Mouse (Mus musculus): ENCODE measurements around the gene Stard9.

DNA sequence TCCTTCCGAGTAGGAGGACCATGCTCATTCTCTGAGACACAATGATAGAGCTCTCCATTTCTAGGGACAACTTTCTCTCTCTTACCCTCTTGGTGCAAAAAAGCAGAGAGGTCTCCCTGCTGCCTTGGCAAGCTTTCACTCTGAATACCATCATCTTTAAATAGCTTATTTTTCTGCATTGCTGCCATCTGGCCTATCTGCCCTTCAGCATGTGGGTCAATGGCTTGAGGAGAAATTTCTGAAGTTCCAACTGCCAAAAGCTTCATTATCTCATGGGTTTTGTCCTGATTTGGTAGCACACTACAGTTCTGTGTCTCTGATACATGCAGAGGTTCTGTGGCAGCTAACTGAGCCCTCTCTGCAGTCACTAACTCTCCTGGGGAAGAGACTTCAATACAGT, 116.6 kb downstream of the Stard9 start:
- no peak for TF ChIP-seq MYOD1 (IDR thresholded peaks at IDR 0.05; ENCODE audit: control insufficient read depth in 1 of 3, insufficient read length in 2 of 3, low read depth in 2 of 3)
- TF ChIP-seq POLR2A (IDR thresholded peaks at IDR 0.05; ENCODE audit: insufficient read length, low read depth): no peak
- TF ChIP-seq MYOG (IDR thresholded peaks at IDR 0.05; ENCODE audit: control insufficient read depth in 1 of 3, insufficient read depth in 1 of 3, insufficient read length in 2 of 3, low read depth in 2 of 3): no peak
- TF ChIP-seq E2F4 (IDR thresholded peaks at IDR 0.05; ENCODE audit: insufficient read depth): no peak

All from myocyte (in vitro differentiated cells).